Mouse (Mus musculus) CH12.LX (cell line): ENCODE data around the gene Tmem54.

Source experiments
- CHD1 ChIP-seq: IDR thresholded peaks from 2 replicates; pipeline ENCODE4 v1.6.1; 2012; ENCODE audit warnings: low read depth, low read length, improper control_type of control experiment, inconsistent platforms
- CHD2 ChIP-seq: IDR thresholded peaks from 2 replicates; pipeline ENCODE4 v1.6.1; 2011; ENCODE audit warnings: low read length, improper control_type of control experiment
- CTCF ChIP-seq, 2 experiments: IDR thresholded peaks in 1 of 2; conservative IDR thresholded peaks in 1 of 2; 2 replicates each; pipeline ENCODE4 v1.5.1; 2011 to 2012; ENCODE audit warnings: low read depth in 2 of 2, low read length in 2 of 2, improper control_type of control experiment in 1 of 2, inconsistent platforms in 1 of 2, mild to moderate bottlenecking in 1 of 2, moderate library complexity in 1 of 2
- POLR2A ChIP-seq: IDR thresholded peaks from 2 replicates; pipeline ENCODE4 v1.6.1; 2011; ENCODE audit warnings: low read depth, mild to moderate bottlenecking, improper control_type of control experiment, low read length

DNA sequence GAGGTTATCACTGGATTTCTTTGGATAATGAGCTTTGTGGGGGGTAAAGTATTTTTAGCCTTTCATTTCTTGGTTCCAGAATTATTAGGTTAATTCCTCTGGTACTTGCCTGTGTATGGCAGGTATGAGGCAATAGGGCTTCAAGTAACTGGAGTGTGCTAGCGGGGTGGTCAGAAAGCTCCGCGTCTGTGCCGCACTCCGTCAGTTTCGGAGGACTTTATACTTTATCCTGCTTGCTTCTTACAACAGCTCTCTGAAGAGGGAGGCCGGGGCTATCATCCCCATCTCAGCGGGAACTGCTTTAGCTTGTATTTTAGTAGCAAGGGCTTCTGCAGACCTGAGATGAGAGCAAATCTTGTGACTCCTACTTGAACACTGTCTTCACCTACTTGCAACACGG is 26.2 kb upstream of the Tmem54 start:
- no peak for TF ChIP-seq POLR2A
- TF ChIP-seq CHD2: no peak
- TF ChIP-seq CTCF (conservative IDR thresholded peaks at IDR 0.05 in 1 of 2, IDR thresholded peaks at IDR 0.05 in 1 of 2; ENCODE audit: low read depth in 2 of 2, low read length in 2 of 2): no peak
- no peak for TF ChIP-seq CHD1
